25 mouse cellular contexts compared by ENCODE assay signal in the genomic region with DNA sequence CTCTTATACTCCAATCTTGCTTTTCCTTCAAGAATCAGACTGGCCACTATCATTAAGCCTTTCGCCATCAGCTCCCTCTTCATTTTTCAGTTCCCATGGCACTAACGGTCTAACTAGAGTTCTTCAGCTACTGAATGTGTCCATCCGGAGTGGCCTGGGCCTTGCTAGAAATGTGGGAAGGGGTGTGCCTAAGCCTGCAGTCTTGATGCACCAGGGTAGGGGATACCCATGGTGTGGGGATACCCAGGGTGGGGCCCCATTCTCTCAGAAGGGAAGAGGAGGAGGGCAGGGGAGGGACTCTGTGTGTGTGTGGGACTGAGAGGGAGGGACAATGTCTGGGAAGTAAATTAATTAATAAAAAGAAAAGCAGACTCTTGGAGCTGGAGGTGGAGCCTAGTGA. TPM values are rescaled to one million over a fixed set of nuclear protein-coding genes. Genes with fewer than 3 reads are reported as not detected.
DNase-seq lines count a peak whose midpoint lies in the region; ATAC-seq and TF ChIP-seq lines count a peak whose summit lies in the region.
"Had no signal": no experiment of that assay in that cellular context is flagged by ENCODE, and none has a peak within 500 bp of the region (broad histone marks: within the 10 kb centered on the region; RNA-seq: fewer than 3 reads in every experiment).

No protein-coding gene starts in this region.

- no peak overlapping the region for H3K4me2 ChIP-seq in forebrain, embryonic 14.5 days (ENCODE audit: low read length)
- H3K4me2 ChIP-seq in forebrain, postnatal 0 days (ENCODE audit: low read depth) = no peak overlapping the region
- no peak overlapping the region for H3K4me2 ChIP-seq in hindbrain, embryonic 12.5 days (replicated peaks)
- no peak overlapping the region for H3K4me2 ChIP-seq in midbrain, embryonic 12.5 days (replicated peaks)
- H3K4me2 ChIP-seq: heart, embryonic 15.5 days; limb, embryonic 12.5 days; liver, embryonic 15.5 days; lung, embryonic 14.5 days had no signal

- no peaks in the 10 kb centered on the region for H3K4me1 ChIP-seq in forebrain, embryonic 14.5 days (ENCODE audit: control insufficient read depth, insufficient read depth, low read length)
- H3K4me1 ChIP-seq in forebrain, postnatal 0 days (ENCODE audit: insufficient read depth) = no peaks in the 10 kb centered on the region
- peaks cover 15% of the 10 kb centered on the region; the same call in 1 of the 2 replicates for H3K4me1 ChIP-seq in hindbrain, embryonic 10.5 days (replicated peaks)
- 0 out of 2 replicates have a peak, but pooled peaks cover 2% of the 10 kb centered on the region for H3K4me1 ChIP-seq in hindbrain, embryonic 12.5 days
- H3K4me1 ChIP-seq in midbrain, embryonic 12.5 days = 0 out of 2 replicates have a peak, but pooled peaks cover 8% of the 10 kb centered on the region
- H3K4me1 ChIP-seq in midbrain, embryonic 10.5 days = peaks cover 8% of the 10 kb centered on the region; the same call in 1 of the 2 replicates
- H3K4me1 ChIP-seq: heart, embryonic 15.5 days; liver, embryonic 15.5 days had no signal

- no peak for DNase-seq in forebrain, embryonic 14.5 days (ENCODE audit: low spot score)
- DNase-seq in forebrain, postnatal 0 days = no peak
- no peak for DNase-seq in hindbrain, embryonic 10.5 days (ENCODE audit: low spot score)
- no peak for DNase-seq in midbrain, embryonic 10.5 days (ENCODE audit: low spot score)
- no peak for DNase-seq in layer of hippocampus, adult 11-12 months (ENCODE audit: low spot score)
- DNase-seq: adrenal gland, postnatal 14 days; cerebellum, adult 11 months; cerebellum, adult 9-10 months; cerebellum, postnatal 36 days; heart, postnatal 4 days; kidney, postnatal 25 days; lung, embryonic 14.5 days; lung, postnatal 14 days; right cerebral cortex, adult 18-20 months; spleen, adult 18-20 months; thymus, postnatal 14 days had no signal

- 78% methylated on average over 3 of the region's 3 CpGs for WGBS in forebrain, embryonic 14.5 days
- 86% methylated on average over 3 of the region's 3 CpGs for WGBS in forebrain, postnatal 0 days
- 86% methylated on average over 3 of the region's 3 CpGs for WGBS in hindbrain, embryonic 10.5 days
- WGBS in hindbrain, embryonic 12.5 days = 91% methylated on average over 3 of the region's 3 CpGs
- 87% methylated on average over 3 of the region's 3 CpGs for WGBS in midbrain, embryonic 12.5 days
- whole genome bisulfite sequencing in midbrain, embryonic 10.5 days = 90% methylated on average over 3 of the region's 3 CpGs

- ATAC-seq in forebrain, embryonic 14.5 days = peak; percentile 18; the same call in 1 of the 2 replicates
- no peak for ATAC-seq in forebrain, postnatal 0 days
- ATAC-seq in hindbrain, embryonic 12.5 days (ENCODE audit: low FRiP score) = no peak
- ATAC-seq in midbrain, embryonic 12.5 days (ENCODE audit: low FRiP score, low read depth) = 0 out of 2 replicates have a peak, but pooled peaks have one; percentile 45
- ATAC-seq: hindbrain, postnatal 0 days; intestine, embryonic 16.5 days had no signal

- H3K9me3 ChIP-seq in forebrain, embryonic 14.5 days (replicated peaks; ENCODE audit: control insufficient read depth, low read length) = no peaks in the 10 kb centered on the region
- H3K9me3 ChIP-seq in forebrain, postnatal 0 days (ENCODE audit: low read length) = no peaks in the 10 kb centered on the region
- no peaks in the 10 kb centered on the region for H3K9me3 ChIP-seq in hindbrain, embryonic 10.5 days
- H3K9me3 ChIP-seq in hindbrain, embryonic 12.5 days (replicated peaks) = no peaks in the 10 kb centered on the region
- H3K9me3 ChIP-seq in midbrain, embryonic 12.5 days = no peaks in the 10 kb centered on the region
- no peaks in the 10 kb centered on the region for H3K9me3 ChIP-seq in midbrain, embryonic 10.5 days (replicated peaks)
- H3K9me3 ChIP-seq: heart, embryonic 15.5 days; limb, embryonic 12.5 days; liver, embryonic 15.5 days had no signal

- TF ChIP-seq CTCF in forebrain, postnatal 0 days (IDR thresholded peaks at IDR 0.05; ENCODE audit: low read depth) = no peak

- H3K9ac ChIP-seq in forebrain, embryonic 14.5 days (ENCODE audit: low read length) = no peak overlapping the region
- no peak overlapping the region for H3K9ac ChIP-seq in forebrain, postnatal 0 days
- H3K9ac ChIP-seq in hindbrain, embryonic 12.5 days = no peak overlapping the region
- H3K9ac ChIP-seq in midbrain, embryonic 12.5 days (replicated peaks) = no peak overlapping the region
- H3K9ac ChIP-seq: heart, embryonic 15.5 days; limb, embryonic 12.5 days; liver, embryonic 15.5 days; lung, embryonic 14.5 days had no signal

- H3K27ac ChIP-seq in forebrain, embryonic 14.5 days (ENCODE audit: low read depth, low read length) = no peak overlapping the region
- no peak overlapping the region for H3K27ac ChIP-seq in forebrain, postnatal 0 days (ENCODE audit: low read depth, low read length)
- H3K27ac ChIP-seq in hindbrain, embryonic 10.5 days = peak overlapping the region; percentile 17; the same call in 1 of the 2 replicates
- H3K27ac ChIP-seq in hindbrain, embryonic 12.5 days = no peak overlapping the region
- H3K27ac ChIP-seq in midbrain, embryonic 12.5 days (replicated peaks) = no peak overlapping the region
- no peak overlapping the region for H3K27ac ChIP-seq in midbrain, embryonic 10.5 days (replicated peaks)
- H3K27ac ChIP-seq: heart, embryonic 15.5 days; hindbrain, postnatal 0 days; layer of hippocampus, adult 2 months; left cerebral cortex, adult 2 months; limb, embryonic 12.5 days; liver, embryonic 15.5 days had no signal

- H3K27me3 ChIP-seq in forebrain, embryonic 14.5 days (replicated peaks; ENCODE audit: control insufficient read depth, insufficient read depth, low read length) = no peaks in the 10 kb centered on the region
- no peaks in the 10 kb centered on the region for H3K27me3 ChIP-seq in forebrain, postnatal 0 days (ENCODE audit: insufficient read depth, low read length)
- no peaks in the 10 kb centered on the region for H3K27me3 ChIP-seq in hindbrain, embryonic 10.5 days (ENCODE audit: insufficient read depth, poor library complexity, severe bottlenecking)
- no peaks in the 10 kb centered on the region for H3K27me3 ChIP-seq in hindbrain, embryonic 12.5 days
- no peaks in the 10 kb centered on the region for H3K27me3 ChIP-seq in midbrain, embryonic 12.5 days
- no peaks in the 10 kb centered on the region for H3K27me3 ChIP-seq in midbrain, embryonic 10.5 days (ENCODE audit: low read depth, poor library complexity, severe bottlenecking)
- H3K27me3 ChIP-seq: heart, embryonic 15.5 days; limb, embryonic 12.5 days; liver, embryonic 15.5 days had no signal

- no peak overlapping the region for H3K4me3 ChIP-seq in forebrain, embryonic 14.5 days (ENCODE audit: low read depth, low read length)
- H3K4me3 ChIP-seq in forebrain, postnatal 0 days (ENCODE audit: low read depth, low read length) = no peak overlapping the region
- no peak overlapping the region for H3K4me3 ChIP-seq in hindbrain, embryonic 10.5 days
- H3K4me3 ChIP-seq in hindbrain, embryonic 12.5 days = no peak overlapping the region
- no peak overlapping the region for H3K4me3 ChIP-seq in midbrain, embryonic 12.5 days
- H3K4me3 ChIP-seq in midbrain, embryonic 10.5 days = no peak overlapping the region
- H3K4me3 ChIP-seq: heart, embryonic 15.5 days; layer of hippocampus, adult 2 months; left cerebral cortex, adult 2 months; limb, embryonic 12.5 days; liver, embryonic 15.5 days had no signal

- no peaks in the 10 kb centered on the region for H3K36me3 ChIP-seq in forebrain, embryonic 14.5 days (ENCODE audit: control insufficient read depth, insufficient read depth, low read length)
- no peaks in the 10 kb centered on the region for H3K36me3 ChIP-seq in forebrain, postnatal 0 days (ENCODE audit: insufficient read depth)
- peaks cover 23% of the 10 kb centered on the region; the same call in 1 of the 2 replicates for H3K36me3 ChIP-seq in hindbrain, embryonic 10.5 days
- 0 out of 2 replicates have a peak, but pooled peaks cover 10% of the 10 kb centered on the region for H3K36me3 ChIP-seq in hindbrain, embryonic 12.5 days
- H3K36me3 ChIP-seq in midbrain, embryonic 12.5 days = no peaks in the 10 kb centered on the region
- H3K36me3 ChIP-seq in midbrain, embryonic 10.5 days = no peaks in the 10 kb centered on the region

RNA-seq across cellular contexts. Expression of a gene that starts 13.0 kb away (rescaled TPM):
- polyA plus RNA-seq in forebrain, embryonic 14.5 days (2014; fragmentation: Nextera tagmentation; extraction: Ambion mirVana) = 15.5 and 15.6 TPM in 2 replicates
- 3.2 and 7.6 TPM in 2 replicates for total RNA-seq in forebrain, postnatal 0 days (2014; rRNA removed)
- 5.1 and 6.9 TPM in 2 replicates for polyA plus RNA-seq in forebrain, postnatal 0 days (2015; fragmentation: Nextera tagmentation; extraction: Ambion mirVana)
- polyA plus RNA-seq in hindbrain, embryonic 10.5 days (2016; fragmentation: Nextera tagmentation; extraction: Ambion mirVana) = 20.4 and 22.5 TPM in 2 replicates
- 13.1 and 15.4 TPM in 2 replicates for polyA plus RNA-seq in hindbrain, embryonic 12.5 days (2016; fragmentation: Nextera tagmentation; extraction: Ambion mirVana)
- 18.8 and 23.1 TPM in 2 replicates for polyA plus RNA-seq in midbrain, embryonic 12.5 days (2016; fragmentation: Nextera tagmentation; extraction: Ambion mirVana)
- polyA plus RNA-seq in midbrain, embryonic 10.5 days (2016; fragmentation: Nextera tagmentation; extraction: Ambion mirVana) = 23.2 and 24.3 TPM in 2 replicates

Comparison
In these comparisons a context has a peak if more than half of its experiments do, and no peak if none do; other contexts are left out.
1. ATAC-seq: peak in forebrain, embryonic 14.5 days (single experiment) and midbrain, embryonic 12.5 days (single experiment); none in forebrain, postnatal 0 days (single experiment) and hindbrain, embryonic 12.5 days (single experiment).